Mouse (Mus musculus): Measurements from ENCODE around the gene 1700025G04Rik.

1700025G04Rik gene

GRCm38 (mm10) chr1:152010251-152010980 lies 79.5 kb downstream of the 1700025G04Rik start:
- TF ChIP-seq NANOG (IDR thresholded peaks at IDR 0.05; ENCODE audit: borderline replicate concordance, low read length), result no peak
- no peak for TF ChIP-seq CTCF (conservative IDR thresholded peaks at IDR 0.05; ENCODE audit: low read length)
- no peak for TF ChIP-seq POU5F1 (IDR thresholded peaks at IDR 0.05; ENCODE audit: borderline replicate concordance, low read length)

DNA sequence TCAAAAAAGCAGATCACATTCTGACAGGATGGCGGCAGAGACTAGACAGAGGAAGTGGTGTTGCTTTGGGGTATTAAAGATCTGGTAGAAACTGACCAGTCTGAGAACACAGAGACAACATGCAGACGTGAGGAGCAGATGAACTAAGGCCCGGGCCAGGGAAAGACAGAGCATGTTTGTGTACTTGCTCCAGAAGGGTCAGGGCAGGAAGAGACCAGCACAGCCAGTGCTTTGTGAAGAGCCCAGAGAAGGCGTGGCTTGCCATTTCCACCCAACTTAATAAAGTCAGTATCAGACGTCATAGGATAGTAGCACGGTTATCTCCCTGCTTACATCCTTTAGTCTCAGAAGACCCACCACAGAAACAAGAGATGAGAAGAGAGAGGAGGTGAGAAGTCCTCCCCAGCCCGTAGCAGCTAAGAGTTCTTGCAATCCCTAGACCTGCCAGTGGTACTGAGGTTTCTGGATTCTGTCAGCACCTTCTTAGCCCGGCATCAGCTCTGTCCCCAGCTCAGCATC lies 81.4 kb downstream of the 1700025G04Rik start:
- Histone ChIP-seq H3K9me3 (ENCODE audit: low read length) (peaks cover 4% of the 10 kb centered on the region; the same call in 1 of the 2 replicates), H3K4me3 (replicated peaks; ENCODE audit: low read length) (no peak overlapping the region), H3K27me3 (ENCODE audit: insufficient read depth, low read length) (no peaks in the 10 kb centered on the region), H3K4me1 (replicated peaks; ENCODE audit: low read depth, low read length) (no peaks in the 10 kb centered on the region), H3K36me3 (ENCODE audit: insufficient read depth, low read length) (0 out of 2 replicates have a peak, but pooled peaks cover 6% of the 10 kb centered on the region)
- TF ChIP-seq POU5F1 (IDR thresholded peaks at IDR 0.05; ENCODE audit: borderline replicate concordance, low read length) (no peak), NANOG (IDR thresholded peaks at IDR 0.05; ENCODE audit: borderline replicate concordance, low read length) (no peak), CTCF (conservative IDR thresholded peaks at IDR 0.05; ENCODE audit: low read length) (no peak)

More at GRCm38 (mm10) chr1:152010251-152010980, 79.5 kb downstream of the 1700025G04Rik start:
- no peaks in the 10 kb centered on the region for H3K4me1 ChIP-seq (replicated peaks; ENCODE audit: low read depth, low read length)
- 0 out of 2 replicates have a peak, but pooled peaks cover 6% of the 10 kb centered on the region for H3K36me3 ChIP-seq (ENCODE audit: insufficient read depth, low read length)
- no peaks in the 10 kb centered on the region for H3K27me3 ChIP-seq (ENCODE audit: insufficient read depth, low read length)
- H3K4me3 ChIP-seq (replicated peaks; ENCODE audit: low read length), result no peak overlapping the region
- no peaks in the 10 kb centered on the region for H3K9me3 ChIP-seq (ENCODE audit: low read length)

DNA sequence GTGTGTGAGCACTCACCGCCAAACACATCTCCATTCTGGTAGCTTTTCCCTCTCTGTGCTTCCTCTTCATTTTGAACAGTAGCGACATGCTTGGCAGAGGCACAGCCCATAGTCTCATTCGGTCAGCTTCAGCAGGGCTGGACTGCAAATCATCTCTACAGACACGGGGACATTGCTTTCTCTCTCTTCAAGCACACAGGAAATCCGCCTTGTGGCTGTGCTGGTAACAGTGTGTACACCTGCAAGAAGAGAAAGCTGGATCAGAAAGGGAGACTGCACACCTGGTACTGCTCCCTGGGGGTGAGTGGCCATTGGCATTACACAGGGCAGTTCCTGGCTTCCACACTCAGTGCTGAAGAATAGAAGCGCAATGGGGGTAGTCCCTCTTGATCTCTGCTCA lies 83.4 kb downstream of the 1700025G04Rik start:
- TF ChIP-seq POU5F1 (IDR thresholded peaks at IDR 0.05; ENCODE audit: borderline replicate concordance, low read length) (no peak), CTCF (conservative IDR thresholded peaks at IDR 0.05; ENCODE audit: low read length) (no peak), NANOG (IDR thresholded peaks at IDR 0.05; ENCODE audit: borderline replicate concordance, low read length) (no peak)
- no peaks in the 10 kb centered on the region for H3K4me1 ChIP-seq (replicated peaks; ENCODE audit: low read depth, low read length)

GRCm38 (mm10) chr1:152004509-152004908 lies 85.4 kb downstream of the 1700025G04Rik start:
- TF ChIP-seq NANOG (IDR thresholded peaks at IDR 0.05; ENCODE audit: borderline replicate concordance, low read length) (no peak), POU5F1 (IDR thresholded peaks at IDR 0.05; ENCODE audit: borderline replicate concordance, low read length) (no peak), CTCF (conservative IDR thresholded peaks at IDR 0.05; ENCODE audit: low read length) (no peak)
- H3K36me3 ChIP-seq (ENCODE audit: insufficient read depth, low read length), result 0 out of 2 replicates have a peak, but pooled peaks cover 6% of the 10 kb centered on the region

More for the DNA sequence above, 83.4 kb downstream of the 1700025G04Rik start:
- H3K9me3 ChIP-seq (ENCODE audit: low read length), result peaks cover 23% of the 10 kb centered on the region
- 0 out of 2 replicates have a peak, but pooled peaks cover 6% of the 10 kb centered on the region for H3K36me3 ChIP-seq (ENCODE audit: insufficient read depth, low read length)
- H3K27me3 ChIP-seq (ENCODE audit: insufficient read depth, low read length), result no peaks in the 10 kb centered on the region
- H3K4me3 ChIP-seq (replicated peaks; ENCODE audit: low read length), result no peak overlapping the region

GRCm38 (mm10) chr1:152000461-152000860 lies 89.5 kb downstream of the 1700025G04Rik start:
- Histone ChIP-seq H3K27me3 (ENCODE audit: insufficient read depth, low read length) (no peaks in the 10 kb centered on the region), H3K4me3 (replicated peaks; ENCODE audit: low read length) (no peak overlapping the region), H3K36me3 (ENCODE audit: insufficient read depth, low read length) (no peaks in the 10 kb centered on the region), H3K9me3 (ENCODE audit: low read length) (peaks cover 23% of the 10 kb centered on the region), H3K4me1 (replicated peaks; ENCODE audit: low read depth, low read length) (peaks cover 8% of the 10 kb centered on the region)
- TF ChIP-seq POU5F1 (IDR thresholded peaks at IDR 0.05; ENCODE audit: borderline replicate concordance, low read length), result no peak
- no peak for TF ChIP-seq NANOG (IDR thresholded peaks at IDR 0.05; ENCODE audit: borderline replicate concordance, low read length)
- TF ChIP-seq CTCF (conservative IDR thresholded peaks at IDR 0.05; ENCODE audit: low read length), result no peak

More at GRCm38 (mm10) chr1:152004509-152004908, 85.4 kb downstream of the 1700025G04Rik start:
- no peaks in the 10 kb centered on the region for H3K27me3 ChIP-seq (ENCODE audit: insufficient read depth, low read length)
- no peaks in the 10 kb centered on the region for H3K4me1 ChIP-seq (replicated peaks; ENCODE audit: low read depth, low read length)
- H3K9me3 ChIP-seq (ENCODE audit: low read length), result peaks cover 23% of the 10 kb centered on the region
- no peak overlapping the region for H3K4me3 ChIP-seq (replicated peaks; ENCODE audit: low read length)

DNA sequence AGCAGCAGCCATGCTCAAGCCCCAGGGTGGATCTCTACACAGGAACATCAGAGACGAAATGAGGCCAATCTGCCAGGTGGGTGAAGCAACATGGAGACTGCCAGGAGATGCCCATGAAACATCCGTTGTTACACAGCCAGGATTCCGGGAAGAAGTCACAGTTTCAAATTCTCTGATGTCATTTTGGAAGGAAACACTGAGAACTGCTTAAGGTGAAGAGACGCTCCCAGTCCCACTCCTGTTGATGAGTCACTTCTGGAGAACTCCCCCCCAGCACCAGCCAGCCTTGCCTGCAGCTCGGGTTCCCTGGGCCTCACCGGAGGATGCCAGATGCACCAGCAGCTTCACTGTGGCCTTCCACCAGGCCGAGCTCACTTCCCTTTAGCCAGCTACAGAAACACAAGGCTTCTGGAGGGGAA lies 90.5 kb downstream of the 1700025G04Rik start:
- Histone ChIP-seq H3K27me3 (ENCODE audit: insufficient read depth, low read length) (no peaks in the 10 kb centered on the region), H3K4me1 (replicated peaks; ENCODE audit: low read depth, low read length) (peaks cover 8% of the 10 kb centered on the region), H3K4me3 (replicated peaks; ENCODE audit: low read length) (no peak overlapping the region), H3K9me3 (ENCODE audit: low read length) (peaks cover 23% of the 10 kb centered on the region), H3K36me3 (ENCODE audit: insufficient read depth, low read length) (no peaks in the 10 kb centered on the region)
- TF ChIP-seq NANOG (IDR thresholded peaks at IDR 0.05; ENCODE audit: borderline replicate concordance, low read length) (no peak), CTCF (conservative IDR thresholded peaks at IDR 0.05; ENCODE audit: low read length) (no peak)

- H3K9me3 ChIP-seq (ENCODE audit: low read length), result peaks cover 21% of the 10 kb centered on the region
- no peaks in the 10 kb centered on the region for H3K27me3 ChIP-seq (ENCODE audit: insufficient read depth, low read length)
- TF ChIP-seq NANOG (IDR thresholded peaks at IDR 0.05; ENCODE audit: borderline replicate concordance, low read length) (no peak), POU5F1 (IDR thresholded peaks at IDR 0.05; ENCODE audit: borderline replicate concordance, low read length) (no peak), CTCF (conservative IDR thresholded peaks at IDR 0.05; ENCODE audit: low read length) (no peak)
- no peaks in the 10 kb centered on the region for H3K36me3 ChIP-seq (ENCODE audit: insufficient read depth, low read length)
- H3K4me3 ChIP-seq (replicated peaks; ENCODE audit: low read length), result no peak overlapping the region
- H3K4me1 ChIP-seq (replicated peaks; ENCODE audit: low read depth, low read length), result peaks cover 8% of the 10 kb centered on the region
These were observed 91.2 kb downstream of the 1700025G04Rik start for GRCm38 (mm10) chr1:151998721-151999206.

DNA sequence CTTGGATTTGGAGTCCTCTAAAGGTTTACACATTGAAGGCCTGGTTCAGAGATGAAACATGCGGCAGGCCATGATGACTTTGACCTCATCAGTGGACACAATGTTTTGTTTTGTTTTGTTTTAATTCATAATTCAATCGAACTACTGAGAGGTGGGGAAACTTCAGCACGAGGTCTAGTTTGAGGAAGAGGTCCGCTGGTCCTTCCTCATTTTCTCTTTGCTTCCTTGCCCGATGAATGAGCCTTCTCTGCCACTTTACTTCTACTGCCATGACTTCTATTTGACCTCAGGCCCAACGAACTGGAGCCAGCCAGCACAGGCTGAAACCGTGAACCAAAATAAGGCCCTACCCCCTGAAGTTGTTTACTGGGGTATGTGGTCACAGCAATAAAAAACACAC lies 92.3 kb downstream of the 1700025G04Rik start:
- peaks cover 11% of the 10 kb centered on the region for H3K9me3 ChIP-seq (ENCODE audit: low read length)
- TF ChIP-seq NANOG (IDR thresholded peaks at IDR 0.05; ENCODE audit: borderline replicate concordance, low read length) (no peak), CTCF (conservative IDR thresholded peaks at IDR 0.05; ENCODE audit: low read length) (no peak)
- no peaks in the 10 kb centered on the region for H3K36me3 ChIP-seq (ENCODE audit: insufficient read depth, low read length)
- no peak overlapping the region for H3K4me3 ChIP-seq (replicated peaks; ENCODE audit: low read length)
- H3K4me1 ChIP-seq (replicated peaks; ENCODE audit: low read depth, low read length), result peaks cover 8% of the 10 kb centered on the region
- no peaks in the 10 kb centered on the region for H3K27me3 ChIP-seq (ENCODE audit: insufficient read depth, low read length)
